Mouse (Mus musculus) liver, embryonic 14.5 days (tissue): ENCODE results near the gene Afdn. TPM values are rescaled to one million over a fixed set of nuclear protein-coding genes. Genes with fewer than 3 reads are reported as not detected.

Experiments
- ATAC-seq: fragments of 200-750 bp; cut with Nextera tagmentation; 2 replicates; pipeline ENCODE4 v1.8.0; 2017; ENCODE audit warnings: moderate number of reproducible peaks, mild to moderate bottlenecking, moderate library complexity; ENCODE audit not compliant: insufficient read depth
- DNase-seq, 3 experiments: peaks; one replicate each; pipeline ENCODE4 v3.0.0-alpha.2; 2012 to 2013; ENCODE audit warnings: low read depth in 3 of 3, low spot score in 3 of 3
- H3K27ac ChIP-seq: fragments of 300-500 bp; sonication (generic); 2 replicates; pipeline ENCODE4 v1.5.1; 2014; ENCODE audit warnings: moderate library complexity, mild to moderate bottlenecking, control low read depth, inconsistent platforms
- H3K27me3 ChIP-seq: fragments of 300-500 bp; sonication (generic); 2 replicates; pipeline ENCODE4 v1.6.1; 2014; ENCODE audit warnings: mild to moderate bottlenecking, low read length, moderate library complexity; ENCODE audit not compliant: control insufficient read depth, insufficient read depth
- H3K36me3 ChIP-seq: fragments of 300-500 bp; sonication (generic); replicated peaks from 2 replicates; pipeline ENCODE4 v1.6.1; 2014; ENCODE audit warnings: low read depth; ENCODE audit not compliant: control insufficient read depth, insufficient read depth
- H3K4me1 ChIP-seq, 2 experiments: fragments of 200-500 bp in 1 of 2; fragments of 300-500 bp in 1 of 2; sonication (generic) in 1 of 2; replicated peaks; 2 replicates each; pipeline ENCODE4 v1.6.1; 2012 to 2014; ENCODE audit warnings: antibody characterized with exemption in 1 of 2, inconsistent platforms in 1 of 2, low read length in 1 of 2; ENCODE audit not compliant: control insufficient read depth in 2 of 2, insufficient read depth in 2 of 2
- H3K4me2 ChIP-seq: fragments of 300-500 bp; sonication (generic); 2 replicates; pipeline ENCODE4 v1.6.1; 2014; ENCODE audit warnings: low read depth, mild to moderate bottlenecking, control low read depth, moderate library complexity
- H3K4me3 ChIP-seq, 2 experiments: fragments of 200-500 bp in 1 of 2; fragments of 300-500 bp in 1 of 2; sonication (generic) in 1 of 2; 2 replicates each; pipeline ENCODE4 v1.5.1; 2012 to 2014; ENCODE audit warnings: low read depth in 2 of 2, low read length in 2 of 2, mild to moderate bottlenecking in 2 of 2, control low read depth in 1 of 2, inconsistent platforms in 1 of 2, moderate library complexity in 1 of 2; ENCODE audit not compliant: insufficient read depth in 1 of 2
- H3K9ac ChIP-seq: fragments of 300-500 bp; sonication (generic); replicated peaks from 2 replicates; pipeline ENCODE4 v1.6.1; 2014; ENCODE audit warnings: mild to moderate bottlenecking, control low read depth, moderate library complexity
- H3K9me3 ChIP-seq: fragments of 300-500 bp; sonication (generic); 2 replicates; pipeline ENCODE4 v1.6.1; 2016; ENCODE audit warnings: low read length, mixed read lengths; ENCODE audit not compliant: control insufficient read depth
- CTCF ChIP-seq: IDR thresholded peaks from 2 replicates; pipeline ENCODE4 v1.5.1; 2016; ENCODE audit warnings: antibody characterized with exemption, low read depth, control low read depth
- EP300 ChIP-seq: IDR thresholded peaks from 2 replicates; pipeline ENCODE4 v1.6.1; 2016; ENCODE audit warnings: antibody characterized with exemption, low read depth
- WGBS: fragments of 180-500 bp; shearing (Covaris S2); extraction: QIAGEN DNeasy Blood & Tissue Kit; methylation state at CpG from one replicate; pipeline ENCODE4 v1.1.7; 2014; ENCODE audit not compliant: insufficient replicate concordance; 5-methylcytosine and 5-hydroxymethylcytosine counted together
- polyA plus RNA-seq, 2 experiments: library from polyadenylated mRNA; depleted of rRNA in 1 of 2; stranded (reverse) in 1 of 2; unstranded in 1 of 2; fragments of >200 nt; fragmentation: Nextera tagmentation in 1 of 2; extraction: Ambion mirVana in 1 of 2; gene quantifications; 2 replicates each; pipeline versions ENCODE4 v1.2.1 to v1.2.3; 2012 to 2014

Afdn gene
- polyA plus RNA-seq, 2 experiments: 6.4 to 7.1 TPM

DNA sequence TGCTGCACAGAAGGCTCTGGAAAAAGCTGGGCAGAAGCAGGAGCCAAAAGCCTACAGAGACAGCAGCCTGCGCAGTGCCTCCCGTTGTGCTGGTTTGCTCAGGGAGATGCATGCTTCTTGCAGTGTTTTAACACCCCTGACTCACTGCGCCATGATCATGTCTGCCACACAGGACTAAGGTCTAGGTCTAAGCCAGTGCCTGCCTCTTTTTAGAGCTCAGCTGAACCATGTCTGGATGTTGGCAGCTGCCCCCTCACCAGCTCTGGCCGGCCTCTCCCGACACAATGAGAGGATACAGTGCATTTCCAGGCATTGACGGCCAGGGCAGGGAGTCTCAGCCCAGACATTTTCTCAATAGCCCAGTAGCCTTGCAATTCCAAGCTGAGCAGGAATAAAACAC lies 23.0 kb upstream of the Afdn start:
- ATAC-seq: no peak

DNA sequence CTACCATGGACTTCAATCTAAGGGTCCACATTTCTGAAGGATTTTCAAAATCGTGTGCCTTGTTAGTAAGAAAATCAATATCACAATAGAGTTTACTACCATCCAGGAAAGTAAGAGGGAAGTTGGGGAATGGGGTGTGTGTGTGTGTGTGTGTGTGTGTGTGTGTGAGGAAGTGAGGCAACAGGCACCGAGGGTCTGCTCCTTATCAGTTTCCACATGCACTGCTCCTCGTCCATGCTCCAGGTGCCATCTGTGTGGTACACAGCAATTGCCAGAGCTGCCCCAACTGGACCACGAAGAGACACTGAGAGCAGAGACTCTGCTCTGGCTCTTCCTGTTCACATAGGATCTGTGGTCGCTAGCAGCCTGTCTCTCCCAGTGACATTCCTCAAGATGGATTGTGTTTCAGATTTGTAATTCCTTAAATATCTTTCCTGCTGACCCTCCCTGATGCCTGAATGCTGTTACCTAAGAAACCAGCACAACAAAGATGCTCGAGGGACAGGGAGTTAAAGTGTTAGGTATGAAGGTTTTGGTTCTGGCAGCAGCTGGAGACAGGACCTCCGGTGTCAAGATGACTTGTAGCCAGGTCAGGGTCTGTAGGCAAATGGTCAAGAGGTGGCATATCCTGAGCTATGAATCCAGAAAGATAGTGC lies 22.1 kb upstream of the Afdn start:
- 17% methylated on average over 7 of the region's 7 CpGs for WGBS
- Histone ChIP-seq H3K36me3 (no peaks in the 10 kb centered on the region), H3K4me3 (no peak overlapping the region), H3K4me1 (peaks cover 0 to 10% of the 10 kb centered on the region in 2 experiments; a peak in 2 of 4 replicates), H3K9ac (no peak overlapping the region), H3K27ac (no peak overlapping the region), H3K27me3 (no peaks in the 10 kb centered on the region), H3K4me2 (no peak overlapping the region), H3K9me3 (no peaks in the 10 kb centered on the region)
- DNase-seq (no peak), ATAC-seq (no peak)
- no peak for TF ChIP-seq CTCF
- no peak for TF ChIP-seq EP300

More for the DNA sequence above, 23.0 kb upstream of the Afdn start:
- Histone ChIP-seq H3K4me3 (no peak overlapping the region), H3K27ac (no peak overlapping the region), H3K36me3 (no peaks in the 10 kb centered on the region), H3K9ac (no peak overlapping the region), H3K4me1 (peaks cover 0 to 7% of the 10 kb centered on the region in 2 experiments; a peak in 2 of 4 replicates), H3K4me2 (no peak overlapping the region), H3K27me3 (no peaks in the 10 kb centered on the region), H3K9me3 (no peaks in the 10 kb centered on the region)
- DNase-seq: no peak
- 47% methylated on average over 6 of the region's 6 CpGs for WGBS
- no peak for TF ChIP-seq EP300
- no peak for TF ChIP-seq CTCF

DNA sequence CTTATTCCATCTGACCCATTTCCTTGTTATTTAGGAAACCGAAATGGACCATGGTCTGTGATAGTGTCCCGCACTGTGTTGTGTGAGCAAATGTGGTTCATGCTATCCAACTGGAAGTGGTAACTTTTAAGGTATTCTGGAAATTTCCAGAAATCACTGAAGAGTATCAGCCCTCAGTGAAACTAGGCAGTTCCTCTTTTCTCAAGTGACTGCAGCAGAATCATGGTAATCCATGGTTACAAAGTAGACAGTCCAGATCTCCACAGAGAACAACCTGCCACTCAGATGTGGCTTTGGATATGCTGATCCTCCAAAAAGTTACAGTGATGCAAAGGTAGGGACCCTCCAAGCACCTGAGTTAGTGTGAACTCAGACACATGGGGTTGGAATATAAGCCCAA lies 21.4 kb upstream of the Afdn start:
- TF ChIP-seq CTCF: no peak
- no peak for TF ChIP-seq EP300
- 54% methylated on average over 2 of the region's 2 CpGs for WGBS
- Histone ChIP-seq H3K27ac (no peak overlapping the region), H3K9me3 (no peaks in the 10 kb centered on the region), H3K36me3 (no peaks in the 10 kb centered on the region), H3K4me3 (no peak overlapping the region), H3K4me2 (no peak overlapping the region), H3K9ac (no peak overlapping the region), H3K4me1 (peaks cover 0 to 15% of the 10 kb centered on the region in 2 experiments; a peak in 2 of 4 replicates), H3K27me3 (no peaks in the 10 kb centered on the region)
- ATAC-seq: no peak
- DNase-seq: no peak

DNA sequence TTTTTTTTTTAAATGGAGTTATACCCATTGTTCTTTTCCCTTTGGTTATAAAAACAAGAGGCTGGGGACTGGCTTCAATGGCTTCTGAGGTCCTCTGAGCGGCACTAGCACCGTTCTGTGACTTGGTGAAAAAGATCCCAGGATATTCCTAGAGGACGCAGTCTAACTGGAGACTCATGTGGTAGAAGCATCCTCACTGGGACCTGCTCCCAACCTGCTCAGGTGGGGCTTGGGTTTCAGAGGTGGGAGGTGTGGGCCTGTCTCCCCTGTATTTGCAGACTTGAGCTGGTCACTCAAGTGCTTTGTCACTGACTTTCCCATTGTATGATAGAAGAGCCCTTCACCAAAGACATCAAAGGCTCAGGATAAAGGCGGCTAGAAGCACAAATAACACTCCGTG lies 20.4 kb upstream of the Afdn start:
- Histone ChIP-seq H3K27ac (no peak overlapping the region), H3K4me3 (no peak overlapping the region), H3K4me1 (peaks cover 0 to 21% of the 10 kb centered on the region in 2 experiments; a peak in 2 of 4 replicates), H3K9ac (no peak overlapping the region), H3K9me3 (no peaks in the 10 kb centered on the region), H3K4me2 (no peak overlapping the region), H3K36me3 (no peaks in the 10 kb centered on the region), H3K27me3 (no peaks in the 10 kb centered on the region)
- DNase-seq: no peak
- WGBS: 54% methylated on average over 5 of the region's 5 CpGs
- TF ChIP-seq CTCF (no peak), EP300 (no peak)
- no peak for ATAC-seq

DNA sequence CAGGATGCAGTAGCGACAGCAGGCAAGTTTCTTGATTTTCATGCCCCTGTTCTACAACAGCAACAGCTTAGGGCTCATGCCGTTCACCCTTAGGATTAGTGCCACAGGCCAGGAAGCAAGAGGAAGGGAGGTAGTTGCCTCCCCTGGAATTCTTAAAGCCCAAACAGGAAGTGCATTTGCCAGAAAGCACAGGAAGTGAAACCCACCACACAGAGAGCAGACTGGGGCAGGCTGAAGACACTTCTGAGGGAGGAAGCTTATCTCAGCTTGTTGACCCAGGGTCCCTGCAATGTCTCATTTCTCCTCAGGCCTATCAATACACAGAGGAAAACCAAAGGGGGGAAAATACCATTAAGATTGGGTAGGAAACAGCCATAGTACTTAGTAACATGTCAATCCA lies 19.5 kb upstream of the Afdn start:
- no peaks in the 10 kb centered on the region for H3K9me3 ChIP-seq
- H3K4me3 ChIP-seq: no peak overlapping the region
- H3K9ac ChIP-seq: no peak overlapping the region
- TF ChIP-seq CTCF (no peak), EP300 (no peak)
- no peak overlapping the region for H3K4me2 ChIP-seq
- WGBS: 14% methylated on average over 2 of the region's 2 CpGs
- H3K27me3 ChIP-seq: no peaks in the 10 kb centered on the region
- ATAC-seq: no peak
- no peak overlapping the region for H3K27ac ChIP-seq
- no peak for DNase-seq
- H3K36me3 ChIP-seq: no peaks in the 10 kb centered on the region
- peaks cover 0 to 24% of the 10 kb centered on the region in 2 experiments; a peak in 2 of 4 replicates for H3K4me1 ChIP-seq
